Mouse (Mus musculus) brown adipose tissue, adult 24 weeks (tissue): Measurements from ENCODE around the gene Btnl4. TPM values are rescaled to one million over a fixed set of nuclear protein-coding genes. Genes with fewer than 3 reads are reported as not detected.
"Not testable (repeated sequence)": the region's sequence is repeated elsewhere in the genome, so short reads cannot be mapped to it uniquely, and the experiment has no call there.

Experiments used
- H3K27ac ChIP-seq: fragments of 200-500 bp; replicated peaks from 2 replicates; pipeline ENCODE4 v1.5.1; 2012; ENCODE audit warnings: low read depth, mild to moderate bottlenecking, low read length
- H3K4me1 ChIP-seq: fragments of 200-500 bp; 2 replicates; pipeline ENCODE4 v1.6.1; 2012; ENCODE audit warnings: low read length, mixed read lengths; ENCODE audit not compliant: control insufficient read depth, insufficient read depth, insufficient read length
- H3K4me3 ChIP-seq: fragments of 200-500 bp; 2 replicates; pipeline ENCODE4 v1.5.1; 2012; ENCODE audit warnings: low read depth, mild to moderate bottlenecking, low read length, moderate library complexity; ENCODE audit not compliant: insufficient read depth
- polyA plus RNA-seq: library from polyadenylated mRNA; stranded (reverse); fragments of >200 nt; gene quantifications from 2 replicates; pipeline ENCODE4 v1.2.4, GENCODE M21; 2012; ENCODE audit not compliant: missing spikeins, insufficient read depth, insufficient read length

Btnl4 gene
- polyA plus RNA-seq: not detected in 2 replicates

DNA sequence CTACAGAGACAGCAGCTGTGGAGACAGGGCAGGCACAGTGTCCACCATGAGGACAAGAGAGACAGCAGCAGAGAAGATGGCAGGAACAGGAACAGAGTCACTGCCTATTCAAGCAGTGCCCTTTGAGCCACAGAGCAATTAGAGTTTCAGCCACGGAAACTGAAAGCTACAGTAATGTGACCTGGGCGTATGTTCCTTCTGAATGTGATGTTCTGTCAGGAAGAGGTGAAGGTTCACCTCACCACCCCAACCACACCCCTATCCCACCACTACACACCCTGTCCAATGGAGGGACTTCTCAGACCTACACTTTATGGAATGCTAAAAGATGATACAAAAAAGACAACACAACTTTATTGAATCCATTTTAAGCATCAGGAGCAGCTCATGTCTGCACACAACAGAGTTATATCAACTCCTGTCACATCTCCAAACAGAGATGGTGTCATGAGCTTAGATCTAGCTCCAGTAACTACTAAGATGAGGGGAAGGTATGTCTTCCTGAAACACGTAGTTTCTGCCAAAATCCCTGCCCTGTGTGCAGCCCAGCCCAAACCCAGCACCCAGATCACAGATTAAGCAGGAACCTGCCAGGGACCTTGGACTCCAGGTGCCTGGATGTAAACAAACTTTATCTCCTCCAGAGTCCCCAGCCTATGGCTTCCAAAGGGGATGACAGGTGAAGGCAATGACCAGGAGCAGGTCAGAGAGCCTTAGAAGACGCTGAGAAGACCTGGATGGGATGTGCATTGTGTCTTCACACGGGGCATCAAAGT, at the start of gene Btnl4:
TSS of gene Btnl4 (minus strand) at position 81 of the 776 bp plus-strand sequence.
- not testable (repeated sequence) for H3K4me1 ChIP-seq, H3K27ac ChIP-seq, H3K4me3 ChIP-seq

DNA sequence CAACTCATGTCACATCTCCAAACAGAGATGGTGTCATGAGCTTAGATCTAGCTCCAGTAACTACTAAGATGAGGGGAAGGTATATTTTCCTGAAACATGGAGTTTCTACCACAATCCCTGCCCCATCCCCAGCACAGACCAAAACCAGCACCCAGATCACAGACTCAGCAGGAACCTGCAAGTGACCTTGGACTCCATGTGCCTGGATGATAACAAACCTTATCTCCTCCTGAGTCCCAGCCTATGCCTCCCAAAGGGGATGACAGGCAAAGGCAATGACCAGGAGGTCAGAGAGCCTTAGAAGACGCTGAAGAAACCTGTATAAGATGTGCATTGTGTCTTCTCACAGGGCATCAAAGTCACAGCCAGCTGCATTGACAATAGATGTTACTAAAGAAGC, 41.9 kb upstream of the Btnl4 start:
- H3K4me1 ChIP-seq: no peaks in the 10 kb centered on the region
- H3K4me3 ChIP-seq: no peak overlapping the region
- no peak overlapping the region for H3K27ac ChIP-seq

DNA sequence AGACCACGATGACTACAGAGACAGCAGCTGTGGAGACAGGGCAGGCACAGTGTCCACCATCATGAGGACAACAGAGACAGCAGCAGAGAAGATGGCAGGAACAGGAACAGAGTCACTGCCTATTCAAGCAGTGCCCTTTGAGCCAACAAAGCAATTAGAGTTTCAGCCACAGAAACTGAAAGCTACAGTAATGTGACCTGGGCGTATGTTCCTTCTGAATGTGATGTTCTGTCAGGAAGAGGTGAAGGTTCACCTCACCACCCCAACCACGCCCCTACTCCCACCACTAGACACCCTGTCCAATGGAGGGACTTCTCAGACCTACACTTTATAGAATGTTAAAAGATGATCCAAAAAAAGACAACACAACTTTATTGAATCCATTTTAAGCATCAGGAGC, 41.5 kb upstream of the Btnl4 start:
- H3K4me1 ChIP-seq, H3K27ac ChIP-seq, H3K4me3 ChIP-seq: not testable (repeated sequence)

DNA sequence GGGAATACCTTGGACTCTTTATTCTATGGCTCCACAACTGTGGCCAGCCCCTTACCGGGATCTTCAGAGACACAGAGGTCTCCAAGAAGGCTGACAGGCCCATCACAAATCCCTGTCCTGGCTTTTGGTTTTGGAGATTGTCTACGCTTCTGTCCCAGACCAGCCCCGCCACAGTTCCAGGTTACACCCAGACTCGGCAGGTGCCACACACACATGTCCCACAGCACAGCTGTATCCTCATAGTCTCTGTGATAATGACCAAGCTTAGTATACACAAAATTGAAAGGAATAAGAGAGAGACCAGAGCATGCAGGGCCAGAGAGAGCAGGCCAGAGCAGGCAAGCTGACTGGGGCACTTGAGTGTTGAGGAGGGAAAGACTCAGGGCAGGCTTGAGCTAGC, 40.7 kb upstream of the Btnl4 start:
- no peaks in the 10 kb centered on the region for H3K4me1 ChIP-seq
- H3K4me3 ChIP-seq: no peak overlapping the region
- H3K27ac ChIP-seq: no peak overlapping the region

DNA sequence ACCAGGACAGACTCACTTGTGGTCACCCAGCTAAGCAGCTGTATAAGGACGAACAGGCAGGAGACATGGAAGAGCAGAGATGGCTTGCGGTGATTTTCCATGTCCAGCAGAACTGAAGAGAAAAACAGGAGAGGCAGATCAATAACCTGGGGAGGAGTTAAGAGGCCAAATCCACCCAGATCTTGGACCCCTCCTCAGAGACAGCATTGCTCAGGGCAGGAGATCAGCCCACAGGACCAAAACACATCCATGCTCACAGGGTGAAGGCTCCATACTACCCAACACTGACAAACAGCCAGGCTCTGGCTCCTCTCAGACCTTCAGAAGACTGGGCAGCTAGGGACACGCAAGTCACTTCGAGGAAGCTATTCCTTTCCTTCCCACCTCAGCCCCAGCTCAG, 40.1 kb upstream of the Btnl4 start, which contains the start of gene Btnl6:
TSS of gene Btnl6 (minus strand) at position 101 of the 400 bp plus-strand sequence.
- Histone ChIP-seq H3K27ac (no peak within 1 kb of the TSS), H3K4me3 (no peak within 1 kb of the TSS), H3K4me1 (no peaks in the 10 kb centered on the region)

DNA sequence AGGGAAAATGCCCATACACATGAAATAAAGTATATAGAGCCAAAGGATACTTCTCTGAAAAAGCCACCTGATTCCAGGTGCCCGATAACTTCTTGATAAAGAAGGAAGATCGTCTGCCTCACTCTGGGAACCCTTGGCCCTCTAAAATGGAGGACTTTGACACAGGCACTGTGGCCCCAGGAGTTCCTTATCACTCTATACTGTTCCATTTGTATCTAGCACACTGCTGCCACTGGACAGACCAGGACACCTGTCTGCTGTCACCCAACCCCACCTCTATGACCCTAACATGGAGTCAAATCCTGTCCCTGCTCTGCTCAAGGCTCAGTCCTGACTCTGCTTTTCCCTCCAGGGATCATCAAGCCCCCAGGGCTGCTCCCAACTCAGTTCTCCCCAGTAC, 39.4 kb upstream of the Btnl4 start:
- H3K4me3 ChIP-seq: no peak overlapping the region
- no peak overlapping the region for H3K27ac ChIP-seq
- H3K4me1 ChIP-seq: no peaks in the 10 kb centered on the region

DNA sequence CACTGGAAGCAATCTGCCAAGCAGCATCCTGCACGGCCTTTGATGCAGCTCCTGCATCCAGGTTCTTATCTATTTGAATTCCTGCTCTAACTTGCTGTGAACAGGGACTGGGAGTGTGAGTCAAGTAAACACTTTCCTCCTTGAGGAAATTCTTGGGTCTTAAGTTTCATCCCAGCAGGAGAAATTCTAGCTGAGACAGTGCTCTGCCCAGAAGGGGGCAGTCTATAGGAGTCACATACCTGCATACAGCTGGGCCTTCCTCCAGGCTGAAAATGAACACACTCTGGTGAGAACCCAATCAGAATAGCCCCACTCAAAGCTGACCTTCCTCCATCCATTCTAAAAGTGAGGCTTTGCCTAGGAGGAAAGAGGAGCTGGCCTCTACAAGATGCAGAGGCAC, 34.6 kb upstream of the Btnl4 start:
- H3K27ac ChIP-seq: not testable (repeated sequence)

DNA sequence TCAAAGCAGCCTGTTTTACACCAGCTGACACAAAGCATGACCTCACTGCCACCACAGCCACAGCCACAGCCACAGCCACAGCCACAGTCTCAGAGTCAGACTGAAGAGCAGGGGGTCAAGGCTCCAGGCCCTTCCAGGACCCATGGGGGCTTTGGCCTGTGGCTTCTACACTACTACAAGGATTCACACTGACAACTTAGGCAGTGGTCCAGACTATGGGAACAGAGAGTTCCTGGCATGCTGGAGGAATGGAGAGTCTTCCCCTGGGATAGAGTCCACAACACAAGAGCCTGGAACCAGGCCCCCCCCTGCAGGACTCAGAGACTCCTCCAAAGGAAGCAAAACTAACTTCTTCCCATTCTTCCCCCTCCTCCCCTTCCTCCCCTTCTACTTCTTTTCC, 30.5 kb upstream of the Btnl4 start:
- no peaks in the 10 kb centered on the region for H3K4me1 ChIP-seq
- H3K4me3 ChIP-seq: no peak overlapping the region
- H3K27ac ChIP-seq: no peak overlapping the region

More for the DNA sequence above, 34.6 kb upstream of the Btnl4 start:
- not testable (repeated sequence) for H3K4me3 ChIP-seq, H3K4me1 ChIP-seq

DNA sequence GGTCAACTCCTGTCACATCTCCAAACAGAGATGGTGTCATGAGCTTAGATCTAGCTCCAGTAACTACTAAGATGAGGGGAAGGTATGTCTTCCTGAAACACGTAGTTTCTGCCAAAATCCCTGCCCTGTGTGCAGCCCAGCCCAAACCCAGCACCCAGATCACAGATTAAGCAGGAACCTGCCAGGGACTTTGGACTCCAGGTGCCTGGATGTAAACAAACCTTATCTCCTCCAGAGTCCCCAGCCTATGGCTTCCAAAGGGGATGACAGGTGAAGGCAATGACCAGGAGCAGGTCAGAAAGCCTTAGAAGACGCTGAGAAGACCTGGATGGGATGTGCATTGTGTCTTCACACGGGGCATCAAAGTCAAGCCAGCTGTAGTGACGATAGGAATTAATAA, 20.6 kb upstream of the Btnl4 start:
- H3K27ac ChIP-seq, H3K4me3 ChIP-seq, H3K4me1 ChIP-seq: not testable (repeated sequence)

DNA sequence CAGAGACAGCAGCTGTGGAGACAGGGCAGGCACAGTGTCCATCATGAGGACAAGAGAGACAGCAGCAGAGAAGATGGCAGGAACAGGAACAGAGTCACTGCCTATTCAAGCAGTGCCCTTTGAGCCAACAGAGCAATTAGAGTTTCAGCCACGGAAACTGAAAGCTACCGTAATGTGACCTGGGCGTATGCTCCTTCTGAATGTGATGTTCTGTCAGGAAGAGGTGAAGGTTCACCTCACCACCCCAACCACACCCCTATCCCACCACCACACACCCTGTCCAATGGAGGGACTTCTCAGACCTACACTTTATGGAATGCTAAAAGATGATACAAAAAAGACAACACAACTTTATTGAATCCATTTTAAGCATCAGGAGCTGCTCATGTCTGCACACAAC, 20.2 kb upstream of the Btnl4 start:
- H3K4me3 ChIP-seq, H3K4me1 ChIP-seq: not testable (repeated sequence)

DNA sequence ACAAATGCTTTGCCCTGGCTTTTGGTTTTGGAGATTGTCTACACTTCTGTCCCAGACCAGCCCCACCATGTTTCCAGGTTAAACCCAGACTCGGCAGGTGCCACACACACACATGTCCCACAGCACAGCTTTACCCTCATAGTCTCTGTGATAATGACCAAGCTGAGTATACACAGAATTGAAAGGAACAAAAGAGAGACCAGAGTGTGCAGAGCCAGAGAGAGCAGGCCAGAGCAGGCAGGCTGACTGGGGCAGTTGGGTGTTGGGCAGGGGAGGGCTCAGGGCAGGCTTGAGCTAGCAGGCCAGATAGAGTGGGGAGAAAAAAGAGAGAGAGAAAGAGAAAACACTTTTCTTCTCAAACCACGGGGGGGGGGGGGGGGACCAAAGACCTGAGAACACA, 19.4 kb upstream of the Btnl4 start:
- no peak overlapping the region for H3K27ac ChIP-seq
- H3K4me3 ChIP-seq: no peak overlapping the region
- no peaks in the 10 kb centered on the region for H3K4me1 ChIP-seq

More for the DNA sequence above, 20.2 kb upstream of the Btnl4 start:
- H3K27ac ChIP-seq: not testable (repeated sequence)

DNA sequence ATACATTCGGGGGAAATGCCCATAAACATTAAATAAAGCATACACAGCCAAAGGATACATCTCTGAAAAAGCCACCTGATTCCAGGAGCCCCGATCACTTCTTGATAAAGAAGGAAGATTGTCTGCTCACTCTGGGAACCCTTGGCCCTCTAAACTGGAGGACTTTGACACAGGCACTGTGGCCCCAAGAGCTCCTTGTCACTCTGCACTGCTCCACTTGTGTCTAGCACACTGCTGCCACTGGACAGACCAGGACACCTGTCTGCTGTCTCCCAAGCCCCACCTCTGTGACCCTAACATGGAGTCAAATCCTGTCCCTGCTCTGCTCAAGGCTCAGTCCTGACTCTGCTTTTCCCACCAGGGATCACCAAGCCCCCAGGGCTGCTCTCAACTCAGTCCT, 18.0 kb upstream of the Btnl4 start:
- not testable (repeated sequence) for H3K4me1 ChIP-seq, H3K27ac ChIP-seq, H3K4me3 ChIP-seq

DNA sequence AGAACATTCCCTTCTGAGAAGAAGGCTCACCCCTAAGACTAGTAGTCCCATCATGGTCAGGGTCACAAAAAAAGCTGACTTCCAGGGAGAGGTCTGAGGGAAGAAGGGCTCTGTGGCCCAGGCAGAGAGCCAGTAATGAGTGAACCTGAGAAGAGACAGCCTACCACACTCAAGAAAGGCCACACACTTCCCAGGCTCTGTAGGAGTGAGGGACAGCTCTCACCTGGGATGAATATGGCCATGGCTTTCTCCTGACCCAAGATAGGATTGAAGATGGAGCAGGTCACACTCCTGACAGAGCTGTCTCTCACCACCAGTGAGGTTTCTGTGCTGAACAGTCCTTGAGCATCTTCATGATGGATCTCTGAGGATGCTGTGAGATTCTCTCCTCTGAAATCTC, 15.7 kb upstream of the Btnl4 start:
- no peaks in the 10 kb centered on the region for H3K4me1 ChIP-seq
- H3K4me3 ChIP-seq: no peak overlapping the region
- H3K27ac ChIP-seq: no peak overlapping the region

DNA sequence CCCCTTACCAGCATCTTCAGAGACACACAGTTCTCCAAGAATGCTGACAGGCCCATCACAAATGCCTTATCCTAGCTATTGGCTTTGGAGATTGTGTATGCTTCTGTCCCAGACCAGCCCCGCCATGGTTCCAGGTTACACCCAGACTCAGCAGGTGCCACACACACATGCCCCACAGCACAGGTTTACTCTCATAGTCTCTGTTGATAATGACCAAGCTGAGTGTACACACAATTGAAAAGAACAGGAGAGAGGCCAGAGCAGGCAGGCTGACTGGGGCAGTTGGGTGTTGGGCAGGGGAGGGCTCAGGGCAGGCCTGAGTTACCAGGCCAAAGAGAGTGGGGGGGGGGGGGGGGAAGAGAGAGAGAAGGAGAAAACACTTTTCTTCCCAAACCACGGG, 691 bp downstream of the Btnl4 start:
- H3K27ac ChIP-seq: no peak overlapping the region
- no peak overlapping the region for H3K4me3 ChIP-seq
- H3K4me1 ChIP-seq: no peaks in the 10 kb centered on the region

DNA sequence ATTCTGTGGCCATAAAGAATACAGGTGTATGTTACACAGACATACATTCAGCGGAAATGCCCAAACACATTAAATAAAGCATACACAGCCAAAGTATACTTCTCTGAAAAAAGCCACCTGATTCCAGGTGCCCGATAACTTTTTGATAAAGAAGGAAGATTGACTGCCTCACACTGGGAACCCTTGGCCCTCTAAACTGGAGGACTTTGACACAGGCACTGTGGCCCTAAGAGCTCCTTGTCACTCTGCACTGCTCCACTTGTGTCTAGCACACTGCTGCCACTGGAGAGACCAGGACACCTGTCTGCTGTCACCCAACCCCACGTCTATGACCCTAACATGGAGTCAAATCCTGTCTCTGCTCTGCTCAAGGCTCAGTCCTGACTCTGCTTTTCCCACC, 2.1 kb downstream of the Btnl4 start:
- no peak overlapping the region for H3K4me3 ChIP-seq
- no peaks in the 10 kb centered on the region for H3K4me1 ChIP-seq
- H3K27ac ChIP-seq: no peak overlapping the region

DNA sequence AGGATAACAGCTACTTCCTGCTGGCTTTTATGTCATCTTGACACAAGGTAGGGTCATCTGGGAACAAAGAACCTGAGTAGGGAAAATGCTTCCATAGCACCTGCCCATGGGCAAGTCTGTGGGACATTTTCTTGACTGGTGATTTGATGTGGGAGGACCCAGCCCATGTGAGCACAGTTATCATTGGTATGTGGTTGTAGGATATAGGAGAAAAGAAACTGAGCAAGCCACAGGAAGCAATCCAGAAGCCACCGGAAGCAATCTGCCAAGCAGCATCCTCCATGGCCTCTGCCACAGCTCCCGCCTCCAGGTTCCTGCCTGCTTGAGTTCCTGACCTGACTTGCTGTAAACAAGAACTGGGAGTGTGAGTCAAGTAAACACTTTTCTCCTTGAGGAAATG, 6.6 kb downstream of the Btnl4 start:
- H3K4me3 ChIP-seq: no peak overlapping the region
- no peak overlapping the region for H3K27ac ChIP-seq
- no peaks in the 10 kb centered on the region for H3K4me1 ChIP-seq
